ENCODE assay signal across 1 mouse cellular context in genomic region chr9:57232341-57232940, GRCm38 (mm10).
A peak's percentile ranks its signal among the peaks of the same experiment; 100 is the strongest.
TF ChIP-seq lines count a peak whose summit lies in the region.

No protein-coding gene starts in this region.

TF ChIP-seq in MEL, 35 proteins besides CTCF, POLR2A, EP300 and RAD21 (continued from another document):
- peak; percentile 30 for TF ChIP-seq MYB (IDR thresholded peaks at IDR 0.05; ENCODE audit: low read depth, low read length)
- no peak for TF ChIP-seq USF1 (IDR thresholded peaks at IDR 0.05; ENCODE audit: low read depth, low read length)
- no peak for TF ChIP-seq CHD2 (IDR thresholded peaks at IDR 0.05; ENCODE audit: low read length)
- TF ChIP-seq CHD1 (IDR thresholded peaks at IDR 0.05; ENCODE audit: low read depth, low read length), result no peak
- TF ChIP-seq NELFE (IDR thresholded peaks at IDR 0.05; ENCODE audit: low read depth, low read length), result no peak; the same call in 1 of the 2 replicates
- TF ChIP-seq BHLHE40 (IDR thresholded peaks at IDR 0.05; ENCODE audit: borderline replicate concordance, low read depth, low read length), result no peak
- TF ChIP-seq UBTF (IDR thresholded peaks at IDR 0.05; ENCODE audit: borderline replicate concordance, insufficient read depth, low read depth, low read length), result no peak
- peak; percentile 59; the same call in 1 of the 2 replicates for TF ChIP-seq RCOR1 (IDR thresholded peaks at IDR 0.05; ENCODE audit: low read depth, low read length)
- no peak for TF ChIP-seq GABPA (IDR thresholded peaks at IDR 0.05; ENCODE audit: low read depth, low read length)
- no peak for TF ChIP-seq NRF1 (IDR thresholded peaks at IDR 0.05; ENCODE audit: insufficient read depth, low read depth, low read length, poor library complexity, severe bottlenecking)
- TF ChIP-seq POLR2AphosphoS2 (IDR thresholded peaks at IDR 0.05; ENCODE audit: low read length), result no peak; the same call in 1 of the 2 replicates
- TF ChIP-seq MYC (IDR thresholded peaks at IDR 0.05; ENCODE audit: low read depth, low read length), result no peak
- no peak for TF ChIP-seq MAZ (IDR thresholded peaks at IDR 0.05; ENCODE audit: low read depth, low read length)
- TF ChIP-seq TCF12 (IDR thresholded peaks at IDR 0.05; ENCODE audit: low read depth, low read length), result no peak
- peak; percentile 20; the same call in 1 of the 2 replicates for TF ChIP-seq ZNF384 (IDR thresholded peaks at IDR 0.05; ENCODE audit: low read depth, low read length)
- no peak for TF ChIP-seq E2F4 (IDR thresholded peaks at IDR 0.05; ENCODE audit: borderline replicate concordance, low read depth, low read length)
- no peak for TF ChIP-seq ZMIZ1 (IDR thresholded peaks at IDR 0.05; ENCODE audit: low read depth, low read length)
- TF ChIP-seq SMC3 (IDR thresholded peaks at IDR 0.05; ENCODE audit: low read depth, low read length), result no peak
- TF ChIP-seq GATA1 (IDR thresholded peaks at IDR 0.05; ENCODE audit: low read depth, low read length), result 0 out of 2 replicates have a peak, but pooled peaks have one; percentile 45
- no peak for TF ChIP-seq MEF2A (IDR thresholded peaks at IDR 0.05; ENCODE audit: extremely low read depth, insufficient replicate concordance, low read depth, low read length, poor library complexity, severe bottlenecking)
- TF ChIP-seq KAT2A (conservative IDR thresholded peaks at IDR 0.05; ENCODE audit: low read depth, low read length), result peak; percentile 19; the same call in 1 of the 2 replicates
- no peak for TF ChIP-seq ZKSCAN1 (IDR thresholded peaks at IDR 0.05; ENCODE audit: low read depth, low read length)
- 0 out of 2 replicates have a peak, but pooled peaks have one; percentile 10 for TF ChIP-seq MAFK (IDR thresholded peaks at IDR 0.05; ENCODE audit: borderline replicate concordance, low read depth, low read length)
- TF ChIP-seq ELF1 (IDR thresholded peaks at IDR 0.05; ENCODE audit: low read depth, low read length), result no peak
- TF ChIP-seq MXI1 (IDR thresholded peaks at IDR 0.05; ENCODE audit: low read depth, low read length), result peak; percentile 56; the same call in 1 of the 2 replicates
